Mouse (Mus musculus) ES-E14 (cell line): Measurements from ENCODE around the gene Bcl7a. TPM values are rescaled to one million over a fixed set of nuclear protein-coding genes. Genes with fewer than 3 reads are reported as not detected.

Experiments
- DNase-seq: peaks from one replicate; pipeline ENCODE4 v3.0.0-alpha.2; 2013; ENCODE audit warnings: low read depth, low spot score
- H3K27ac ChIP-seq: 2 replicates; pipeline ENCODE4 v1.5.1; 2012; ENCODE audit warnings: low read depth, mild to moderate bottlenecking, low read length, moderate library complexity, mixed read lengths; ENCODE audit not compliant: poor library complexity, insufficient read depth, severe bottlenecking
- H3K36me3 ChIP-seq: 2 replicates; pipeline ENCODE4 v1.6.1; 2012; ENCODE audit warnings: mild to moderate bottlenecking, low read length, moderate library complexity, mixed read lengths; ENCODE audit not compliant: control insufficient read depth, poor library complexity, insufficient read depth, severe bottlenecking
- H3K4me1 ChIP-seq, 2 experiments: fragments of 150-350 bp in 1 of 2; sonication (generic) in 1 of 2; 2 replicates each; pipeline ENCODE4 v1.6.1; 2012; ENCODE audit warnings: low read length in 2 of 2, mild to moderate bottlenecking in 1 of 2, mixed read lengths in 1 of 2; ENCODE audit not compliant: control insufficient read depth in 2 of 2, insufficient read depth in 2 of 2, poor library complexity in 1 of 2
- H3K4me3 ChIP-seq, 2 experiments: fragments of 150-350 bp in 1 of 2; sonication (generic) in 1 of 2; 2 replicates each; pipeline ENCODE4 v1.5.1; 2012; ENCODE audit warnings: low read length in 2 of 2, low read depth in 1 of 2, mild to moderate bottlenecking in 1 of 2, mixed read lengths in 1 of 2; ENCODE audit not compliant: insufficient read depth in 1 of 2, poor library complexity in 1 of 2, severe bottlenecking in 1 of 2
- H3K9ac ChIP-seq: 2 replicates; pipeline ENCODE4 v1.6.1; 2012; ENCODE audit warnings: low read depth, mild to moderate bottlenecking, low read length, mixed read lengths; ENCODE audit not compliant: poor library complexity, insufficient read depth, severe bottlenecking
- H3K9me3 ChIP-seq: fragments of 150-350 bp; sonication (generic); 2 replicates; pipeline ENCODE4 v1.6.1; 2012; ENCODE audit warnings: low read depth, mild to moderate bottlenecking, low read length; ENCODE audit not compliant: control insufficient read depth, insufficient read depth
- CHD2 ChIP-seq: IDR thresholded peaks from 2 replicates; pipeline ENCODE4 v1.6.1; 2014; ENCODE audit warnings: mild to moderate bottlenecking, low read depth, low read length, inconsistent platforms
- HCFC1 ChIP-seq: IDR thresholded peaks from 2 replicates; pipeline ENCODE4 v1.6.1; 2012; ENCODE audit warnings: low read length, inconsistent platforms, borderline replicate concordance; ENCODE audit not compliant: insufficient read depth
- MAFK ChIP-seq: IDR thresholded peaks from 2 replicates; pipeline ENCODE4 v1.6.1; 2014; ENCODE audit warnings: mild to moderate bottlenecking, low read depth, low read length, inconsistent platforms; ENCODE audit not compliant: insufficient read depth
- ZC3H11A ChIP-seq: IDR thresholded peaks from 2 replicates; pipeline ENCODE4 v1.6.1; 2012; ENCODE audit warnings: low read depth, mild to moderate bottlenecking, inconsistent platforms, low read length, borderline replicate concordance
- ZNF384 ChIP-seq: IDR thresholded peaks from 2 replicates; pipeline ENCODE4 v1.6.1; 2012; ENCODE audit warnings: low read depth, low read length, inconsistent platforms
- in situ Hi-C, 2 experiments: fragments of 600-800 bp; cut with MboI; formaldehyde crosslinking; loops; one replicate each; pipeline ENCODE4 v1.15.1; 2025; ENCODE audit warnings: low sequenced_read_pairs in 2 of 2, inconsistent platforms in 1 of 2; ENCODE audit not compliant: unreplicated experiment in 2 of 2
- total RNA-seq: library from RNA; depleted of rRNA; stranded (reverse); fragments of 300-350 nt; gene quantifications from 2 replicates; pipeline ENCODE4 v1.2.3, GENCODE M21; 2012

The Bcl7a gene
- total RNA-seq, 1 experiment = 8.0 TPM

DNA sequence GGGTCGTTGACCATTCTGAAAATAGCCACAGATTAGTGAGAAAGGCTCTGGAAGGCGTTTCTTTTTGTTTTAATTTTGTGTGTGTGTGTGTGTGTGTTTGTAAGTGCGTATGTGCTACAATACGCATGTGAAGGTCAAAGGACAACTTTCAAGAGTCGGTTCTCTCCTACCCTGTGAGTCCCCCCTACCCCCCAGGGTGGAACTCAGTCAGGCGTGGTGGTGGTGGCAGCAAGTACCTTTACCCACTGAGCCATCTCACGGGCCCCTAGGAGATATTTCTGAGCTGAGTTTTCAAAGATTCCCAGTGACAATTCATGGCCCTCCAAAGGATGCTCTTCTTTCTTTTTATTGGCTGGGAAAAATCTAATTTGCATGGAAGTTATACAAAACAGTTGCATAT is 45.8 kb upstream of the Bcl7a start:
- Histone ChIP-seq H3K4me1 (peaks cover 0 to 3% of the 10 kb centered on the region in 2 experiments; a peak in 1 of 4 replicates), H3K4me3 (no peak overlapping the region), H3K9me3 (no peaks in the 10 kb centered on the region), H3K27ac (no peak overlapping the region), H3K36me3 (no peaks in the 10 kb centered on the region), H3K9ac (no peak overlapping the region)
- no peak for TF ChIP-seq ZC3H11A
- no peak for TF ChIP-seq MAFK
- TF ChIP-seq HCFC1 = no peak
- no peak for TF ChIP-seq ZNF384
- TF ChIP-seq CHD2 = no peak
- in situ Hi-C loops = no loop called here
- DNase-seq = no peak

DNA sequence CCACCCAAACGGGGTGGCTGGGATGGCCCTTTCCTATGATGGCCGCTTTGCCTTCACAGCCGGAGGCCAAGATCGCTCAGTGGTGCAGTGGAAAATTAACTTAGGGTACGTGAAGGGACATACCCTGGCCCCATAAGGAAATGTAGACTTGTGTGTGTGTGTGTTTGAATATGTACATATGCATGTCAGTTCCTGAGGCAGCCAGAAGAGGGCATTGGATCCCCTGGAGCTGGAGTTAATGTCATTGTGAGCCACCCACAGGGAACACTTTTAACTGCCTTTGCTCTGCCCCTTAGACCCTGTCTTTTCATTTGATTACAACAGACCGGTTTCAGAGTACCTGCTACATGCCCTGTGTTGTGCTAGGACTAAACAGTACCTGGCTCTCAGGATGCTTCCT is 45.1 kb upstream of the Bcl7a start:
- in situ Hi-C loops = no loop called here
- TF ChIP-seq MAFK (no peak), HCFC1 (no peak), ZC3H11A (no peak), ZNF384 (no peak), CHD2 (no peak)
- Histone ChIP-seq H3K9ac (no peak overlapping the region), H3K4me3 (no peak overlapping the region), H3K4me1 (peaks cover 0 to 3% of the 10 kb centered on the region in 2 experiments; a peak in 1 of 4 replicates), H3K36me3 (no peaks in the 10 kb centered on the region), H3K9me3 (no peaks in the 10 kb centered on the region), H3K27ac (no peak overlapping the region)
- no peak for DNase-seq

DNA sequence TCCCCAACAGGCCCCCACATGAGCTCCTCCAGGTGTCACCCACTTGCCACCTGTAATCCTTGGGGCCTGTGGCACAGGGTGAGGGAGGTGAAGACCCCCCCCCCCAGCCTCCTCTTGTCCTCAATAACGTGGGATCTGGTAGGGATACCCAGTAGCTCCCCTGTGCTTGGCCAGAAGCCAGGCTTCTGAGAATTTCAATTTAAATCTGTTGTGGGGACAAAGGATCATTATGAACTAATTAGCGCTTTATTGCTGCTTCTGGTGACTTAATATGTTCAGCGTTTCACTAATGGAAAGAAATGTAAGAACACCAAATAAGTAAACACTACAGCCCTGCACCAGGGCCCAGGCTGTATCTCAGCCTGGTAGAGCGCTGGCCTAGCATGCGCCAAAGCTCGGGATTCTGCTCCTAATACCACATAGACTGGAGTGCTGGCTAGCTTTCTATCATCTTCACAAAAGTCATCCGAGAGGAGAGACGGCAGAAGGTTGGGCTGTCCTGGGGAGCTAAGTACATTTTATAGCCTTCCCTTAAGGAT is 43.1 kb upstream of the Bcl7a start:
- peaks cover 0 to 3% of the 10 kb centered on the region in 2 experiments; a peak in 1 of 4 replicates for H3K4me1 ChIP-seq
- TF ChIP-seq ZC3H11A = no peak
- no peak for TF ChIP-seq HCFC1
- no peak for TF ChIP-seq CHD2
- no peak for TF ChIP-seq ZNF384
- no peak for TF ChIP-seq MAFK
- H3K4me3 ChIP-seq = no peak overlapping the region
- no peak overlapping the region for H3K9ac ChIP-seq
- no peak for DNase-seq
- no peaks in the 10 kb centered on the region for H3K36me3 ChIP-seq
- no peak overlapping the region for H3K27ac ChIP-seq
- no peaks in the 10 kb centered on the region for H3K9me3 ChIP-seq
- in situ Hi-C loops = no loop called here

DNA sequence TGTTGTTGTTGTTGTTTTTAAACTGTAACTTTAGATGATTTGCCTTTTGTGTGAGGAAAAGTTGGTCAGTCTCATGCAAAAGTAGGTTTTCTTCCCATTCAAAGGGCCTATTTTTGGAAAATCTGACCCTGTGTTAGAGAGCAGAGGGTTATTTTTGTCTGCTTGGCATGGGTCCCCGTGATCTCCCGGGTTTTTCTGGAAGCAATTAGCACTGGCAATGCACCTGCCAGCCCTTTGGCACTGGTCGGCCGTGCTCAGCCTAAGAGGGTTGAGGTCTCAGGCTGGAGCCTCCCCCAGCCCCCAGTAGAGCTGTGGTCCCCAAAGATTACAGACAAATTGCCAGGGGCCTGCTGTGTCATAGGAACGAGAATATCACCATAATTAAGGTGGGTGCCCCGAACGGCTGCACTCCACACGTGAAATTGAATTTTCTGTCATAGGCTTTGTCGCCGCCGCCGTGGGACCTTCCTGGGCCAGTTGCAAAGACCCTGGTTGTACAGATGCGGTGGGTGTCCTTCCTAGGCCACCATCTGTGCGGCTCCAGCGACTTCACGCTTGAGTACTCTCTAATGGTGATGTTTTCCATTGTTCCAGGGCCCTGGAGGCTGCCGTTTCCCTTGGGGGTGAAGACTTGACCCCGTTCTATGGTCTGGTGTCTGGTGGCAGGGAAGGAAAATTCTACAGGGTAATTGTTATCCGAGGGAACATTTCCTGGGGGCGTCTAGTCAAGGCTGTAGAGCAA is 41.7 kb upstream of the Bcl7a start:
- Histone ChIP-seq H3K4me1 (no peaks in the 10 kb centered on the region; a peak in 1 of 4 replicates), H3K27ac (no peak overlapping the region), H3K9ac (no peak overlapping the region), H3K36me3 (no peaks in the 10 kb centered on the region), H3K4me3 (no peak overlapping the region), H3K9me3 (no peaks in the 10 kb centered on the region)
- in situ Hi-C loops = no loop called here
- TF ChIP-seq HCFC1 (no peak), CHD2 (no peak), ZNF384 (no peak), MAFK (no peak), ZC3H11A (no peak)
- DNase-seq = no peak
